Mouse (Mus musculus) lung, postnatal 0 days (tissue): ENCODE results near the gene Kitl. TPM values are rescaled to one million over a fixed set of nuclear protein-coding genes. Genes with fewer than 3 reads are reported as not detected.

ENCODE experiments used
- ATAC-seq: fragments of 200-750 bp; cut with Nextera tagmentation; 2 replicates; pipeline ENCODE4 v1.8.0; 2017; ENCODE audit warnings: moderate library complexity
- DNase-seq: peaks from one replicate; pipeline ENCODE4 v3.0.0-alpha.2; 2016; ENCODE audit warnings: low spot score
- H3K27ac ChIP-seq: fragments of 300-500 bp; sonication (generic); 2 replicates; pipeline ENCODE4 v1.5.1; 2014; ENCODE audit warnings: antibody characterized with exemption, mild to moderate bottlenecking, low read length, mixed read lengths
- H3K27me3 ChIP-seq: fragments of 300-500 bp; sonication (generic); replicated peaks from 2 replicates; pipeline ENCODE4 v1.6.1; 2014; ENCODE audit warnings: low read length, mixed read lengths; ENCODE audit not compliant: insufficient read depth
- H3K36me3 ChIP-seq: fragments of 300-500 bp; sonication (generic); 2 replicates; pipeline ENCODE4 v1.6.1; 2014; ENCODE audit warnings: low read length, mixed read lengths; ENCODE audit not compliant: insufficient read depth
- H3K4me1 ChIP-seq: fragments of 300-500 bp; sonication (generic); 2 replicates; pipeline ENCODE4 v1.6.1; 2014; ENCODE audit warnings: antibody characterized with exemption, low read depth, low read length, mixed read lengths; ENCODE audit not compliant: insufficient read depth
- H3K4me2 ChIP-seq: fragments of 300-500 bp; sonication (generic); replicated peaks from 2 replicates; pipeline ENCODE4 v1.6.1; 2014; ENCODE audit warnings: low read depth, mild to moderate bottlenecking, low read length, moderate library complexity, mixed read lengths
- H3K4me3 ChIP-seq: fragments of 300-500 bp; sonication (generic); 2 replicates; pipeline ENCODE4 v1.5.1; 2014; ENCODE audit warnings: low read depth, low read length
- H3K9ac ChIP-seq: fragments of 300-500 bp; sonication (generic); replicated peaks from 2 replicates; pipeline ENCODE4 v1.6.1; 2014; ENCODE audit warnings: low read depth, mild to moderate bottlenecking
- H3K9me3 ChIP-seq: fragments of 300-500 bp; sonication (generic); 2 replicates; pipeline ENCODE4 v1.6.1; 2016; ENCODE audit warnings: low read length, mixed read lengths
- CTCF ChIP-seq: IDR thresholded peaks from 2 replicates; pipeline ENCODE4 v1.5.1; 2016; ENCODE audit warnings: antibody characterized with exemption, mild to moderate bottlenecking
- EP300 ChIP-seq: IDR thresholded peaks from 2 replicates; pipeline ENCODE4 v1.6.1; 2016; ENCODE audit warnings: antibody characterized with exemption, mild to moderate bottlenecking, control low read depth
- WGBS: fragments of 180-500 bp; shearing (Covaris S2); extraction: QIAGEN DNeasy Blood & Tissue Kit; methylation state at CpG from one replicate; pipeline ENCODE4 v1.1.7; 2014; 5-methylcytosine and 5-hydroxymethylcytosine counted together
- polyA plus RNA-seq: library from polyadenylated mRNA; unstranded; fragments of >200 nt; fragmentation: Nextera tagmentation; extraction: Ambion mirVana; gene quantifications from 2 replicates; pipeline ENCODE4 v1.2.1, GENCODE M21; 2015

Gene Kitl
- polyA plus RNA-seq, 1 experiment from 2014 or later = 75.2 TPM

- TF ChIP-seq EP300 (no peak), CTCF (peak; percentile 33)
- DNase-seq (peak; percentile 48), ATAC-seq (peak; percentile 34; the same call in 1 of the 2 replicates)
- Histone ChIP-seq H3K4me2 (peak overlapping the region; percentile 19), H3K36me3 (no peaks in the 10 kb centered on the region), H3K4me1 (peaks cover 18% of the 10 kb centered on the region; the same call in 1 of the 2 replicates), H3K27me3 (no peaks in the 10 kb centered on the region), H3K4me3 (no peak overlapping the region), H3K9ac (no peak overlapping the region), H3K9me3 (no peaks in the 10 kb centered on the region), H3K27ac (peak overlapping the region; percentile 60)
- WGBS = 6% methylated on average over 11 of the region's 11 CpGs
Measured at GRCm38 (mm10) chr10:100031631-100032030, 16.2 kb downstream of the Kitl start.

- ATAC-seq = no peak
- no peaks in the 10 kb centered on the region for H3K36me3 ChIP-seq
- no peak overlapping the region for H3K4me3 ChIP-seq
- peaks cover 18% of the 10 kb centered on the region for H3K4me1 ChIP-seq
- no peaks in the 10 kb centered on the region for H3K9me3 ChIP-seq
- H3K27me3 ChIP-seq = no peaks in the 10 kb centered on the region
- no peak overlapping the region for H3K4me2 ChIP-seq
- DNase-seq = peak; percentile 48
- 49% methylated on average over 3 of the region's 3 CpGs for WGBS
- no peak for TF ChIP-seq EP300
- no peak for TF ChIP-seq CTCF
- no peak overlapping the region for H3K9ac ChIP-seq
- no peak overlapping the region for H3K27ac ChIP-seq
Measured at GRCm38 (mm10) chr10:100032566-100032965, 17.1 kb downstream of the Kitl start.

GRCm38 (mm10) chr10:100036021-100036420, 20.6 kb downstream of the Kitl start:
- H3K27me3 ChIP-seq = no peaks in the 10 kb centered on the region
- H3K9ac ChIP-seq = no peak overlapping the region
- ATAC-seq (no peak), DNase-seq (no peak)
- no peak overlapping the region for H3K4me2 ChIP-seq
- no peak overlapping the region for H3K27ac ChIP-seq
- no peak for TF ChIP-seq EP300
- no peak for TF ChIP-seq CTCF
- no peaks in the 10 kb centered on the region for H3K9me3 ChIP-seq
- 52% methylated on average over 4 of the region's 4 CpGs for WGBS
- no peaks in the 10 kb centered on the region for H3K36me3 ChIP-seq
- H3K4me1 ChIP-seq = peaks cover 9% of the 10 kb centered on the region
- no peak overlapping the region for H3K4me3 ChIP-seq

- ATAC-seq (no peak), DNase-seq (no peak)
- H3K9ac ChIP-seq = no peak overlapping the region
- H3K4me3 ChIP-seq = no peak overlapping the region
- no peaks in the 10 kb centered on the region for H3K9me3 ChIP-seq
- 56% methylated on average over 12 of the region's 12 CpGs for WGBS
- no peaks in the 10 kb centered on the region for H3K36me3 ChIP-seq
- H3K27ac ChIP-seq = no peak overlapping the region
- no peaks in the 10 kb centered on the region; the same call in none of the 2 replicates for H3K4me1 ChIP-seq
- TF ChIP-seq EP300 (no peak), CTCF (no peak)
- no peak overlapping the region for H3K4me2 ChIP-seq
- no peaks in the 10 kb centered on the region for H3K27me3 ChIP-seq
Measured at GRCm38 (mm10) chr10:100038342-100038898, 23.0 kb downstream of the Kitl start.

GRCm38 (mm10) chr10:100038994-100039393, 23.6 kb downstream of the Kitl start:
- WGBS = 70% methylated on average over 8 of the region's 8 CpGs
- Histone ChIP-seq H3K4me1 (no peaks in the 10 kb centered on the region; the same call in none of the 2 replicates), H3K4me3 (no peak overlapping the region), H3K27me3 (no peaks in the 10 kb centered on the region), H3K4me2 (no peak overlapping the region), H3K27ac (no peak overlapping the region), H3K36me3 (no peaks in the 10 kb centered on the region), H3K9me3 (no peaks in the 10 kb centered on the region), H3K9ac (no peak overlapping the region)
- DNase-seq (no peak), ATAC-seq (no peak)
- no peak for TF ChIP-seq EP300
- no peak for TF ChIP-seq CTCF

- 79% methylated on average over 5 of the region's 5 CpGs for WGBS
- Histone ChIP-seq H3K9ac (no peak overlapping the region), H3K27me3 (no peaks in the 10 kb centered on the region), H3K4me1 (no peaks in the 10 kb centered on the region; the same call in 1 of the 2 replicates), H3K4me3 (no peak overlapping the region), H3K36me3 (no peaks in the 10 kb centered on the region), H3K4me2 (no peak overlapping the region), H3K9me3 (no peaks in the 10 kb centered on the region), H3K27ac (no peak overlapping the region)
- DNase-seq (no peak), ATAC-seq (no peak)
- no peak for TF ChIP-seq CTCF
- TF ChIP-seq EP300 = no peak
Measured at GRCm38 (mm10) chr10:100043748-100044147, 28.3 kb downstream of the Kitl start.

GRCm38 (mm10) chr10:100044153-100044552, 28.7 kb downstream of the Kitl start:
- no peak overlapping the region for H3K4me3 ChIP-seq
- H3K9me3 ChIP-seq = no peaks in the 10 kb centered on the region
- DNase-seq (no peak), ATAC-seq (no peak)
- no peak overlapping the region for H3K9ac ChIP-seq
- H3K27ac ChIP-seq = no peak overlapping the region
- no peaks in the 10 kb centered on the region; the same call in 1 of the 2 replicates for H3K4me1 ChIP-seq
- TF ChIP-seq EP300 (no peak), CTCF (no peak)
- H3K36me3 ChIP-seq = no peaks in the 10 kb centered on the region
- 74% methylated on average over 6 of the region's 6 CpGs for WGBS
- H3K4me2 ChIP-seq = no peak overlapping the region
- H3K27me3 ChIP-seq = no peaks in the 10 kb centered on the region
